Mouse (Mus musculus) forebrain, embryonic 14.5 days (tissue): ENCODE measurements around the gene Hormad2. TPM values are rescaled to one million over a fixed set of nuclear protein-coding genes. Genes with fewer than 3 reads are reported as not detected.
A peak's percentile ranks its signal among the peaks of the same experiment; 100 is the strongest.

Experiments
- ATAC-seq: fragments of 200-750 bp; cut with Nextera tagmentation; 2 replicates; pipeline ENCODE4 v1.8.0; 2017; ENCODE audit warnings: mild to moderate bottlenecking, moderate library complexity
- DNase-seq: peaks from one replicate; pipeline ENCODE4 v3.0.0-alpha.2; 2015; ENCODE audit warnings: low spot score
- H3K27ac ChIP-seq: fragments of 300-500 bp; sonication (generic); 2 replicates; pipeline ENCODE4 v1.5.1; 2014; ENCODE audit warnings: low read depth, mild to moderate bottlenecking, control low read depth, low read length, moderate library complexity
- H3K27me3 ChIP-seq: fragments of 300-500 bp; sonication (generic); replicated peaks from 2 replicates; pipeline ENCODE4 v1.6.1; 2014; ENCODE audit warnings: low read length, control low read depth, mixed read lengths; ENCODE audit not compliant: control insufficient read depth, insufficient read depth
- H3K36me3 ChIP-seq: fragments of 300-500 bp; sonication (generic); 2 replicates; pipeline ENCODE4 v1.6.1; 2014; ENCODE audit warnings: low read length, control low read depth; ENCODE audit not compliant: control insufficient read depth, insufficient read depth
- H3K4me1 ChIP-seq: fragments of 300-500 bp; sonication (generic); 2 replicates; pipeline ENCODE4 v1.6.1; 2014; ENCODE audit warnings: antibody characterized with exemption, low read length, control low read depth; ENCODE audit not compliant: control insufficient read depth, insufficient read depth
- H3K4me2 ChIP-seq: fragments of 300-500 bp; sonication (generic); 2 replicates; pipeline ENCODE4 v1.6.1; 2014; ENCODE audit warnings: mild to moderate bottlenecking, control low read depth, low read length
- H3K4me3 ChIP-seq: fragments of 300-500 bp; sonication (generic); 2 replicates; pipeline ENCODE4 v1.5.1; 2014; ENCODE audit warnings: low read depth, low read length, control low read depth
- H3K9ac ChIP-seq: fragments of 300-500 bp; sonication (generic); 2 replicates; pipeline ENCODE4 v1.6.1; 2014; ENCODE audit warnings: mild to moderate bottlenecking, low read length, control low read depth, moderate library complexity
- H3K9me3 ChIP-seq: fragments of 300-500 bp; sonication (generic); replicated peaks from 2 replicates; pipeline ENCODE4 v1.6.1; 2016; ENCODE audit warnings: low read length, control low read depth, mixed read lengths; ENCODE audit not compliant: control insufficient read depth
- WGBS: fragments of 180-500 bp; shearing (Covaris S2); extraction: QIAGEN DNeasy Blood & Tissue Kit; methylation state at CpG from one replicate; pipeline ENCODE4 v1.1.7; 2014; 5-methylcytosine and 5-hydroxymethylcytosine counted together
- polyA plus RNA-seq: library from polyadenylated mRNA; unstranded; fragments of >200 nt; fragmentation: Nextera tagmentation; extraction: Ambion mirVana; gene quantifications from 2 replicates; pipeline ENCODE4 v1.2.1, GENCODE M21; 2014

Gene Hormad2
- polyA plus RNA-seq, 1 experiment from 2014 or later: 0.09 TPM

DNA sequence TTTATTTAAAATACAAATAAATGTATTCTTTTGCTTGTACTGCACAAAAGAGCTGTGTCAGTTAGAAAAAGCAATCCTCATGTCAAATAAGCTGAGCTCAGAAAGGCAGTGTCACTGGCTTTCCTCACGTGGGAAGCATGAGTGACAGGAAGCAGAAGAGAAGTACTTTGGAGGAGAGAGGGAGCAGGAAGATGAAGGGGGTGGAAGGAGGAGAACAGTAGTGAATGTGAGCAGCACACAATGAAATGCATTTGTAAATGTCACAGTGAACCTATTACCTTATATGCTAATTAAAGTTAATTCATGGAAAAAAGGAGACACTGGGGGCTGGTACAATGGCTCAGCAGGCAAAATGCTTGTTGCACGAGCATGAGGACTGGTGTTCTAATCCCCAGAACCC lies 52.9 kb downstream of the Hormad2 start:
- no peak overlapping the region for H3K27ac ChIP-seq
- no peaks in the 10 kb centered on the region for H3K9me3 ChIP-seq
- no peak for ATAC-seq
- H3K36me3 ChIP-seq: no peaks in the 10 kb centered on the region
- no peak overlapping the region for H3K4me2 ChIP-seq
- no peak overlapping the region for H3K4me3 ChIP-seq
- H3K27me3 ChIP-seq: no peaks in the 10 kb centered on the region
- DNase-seq: peak; percentile 1
- WGBS: 5% methylated on average over 2 of the region's 2 CpGs
- no peaks in the 10 kb centered on the region for H3K4me1 ChIP-seq
- H3K9ac ChIP-seq: no peak overlapping the region

DNA sequence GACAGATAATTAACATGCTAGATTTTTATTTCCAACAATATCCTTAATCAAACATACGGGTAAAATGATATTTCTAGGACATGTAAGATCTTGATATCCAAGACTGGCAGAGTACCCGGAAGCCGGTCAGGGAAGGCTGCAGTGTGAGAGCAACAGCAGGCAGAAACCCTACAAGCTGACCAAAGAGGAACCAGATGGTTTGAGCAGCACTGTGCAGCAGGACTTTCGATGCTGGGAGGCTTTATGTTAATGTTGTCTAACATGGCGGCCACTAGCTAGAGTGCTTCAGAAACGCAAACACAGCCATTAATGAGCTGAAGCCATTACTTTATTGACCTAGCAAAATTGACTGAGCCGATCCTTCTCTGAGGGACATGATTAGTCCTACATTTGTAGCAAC lies 58.6 kb downstream of the Hormad2 start:
- ATAC-seq (no peak), DNase-seq (no peak)
- Histone ChIP-seq H3K36me3 (no peaks in the 10 kb centered on the region), H3K9ac (no peak overlapping the region), H3K4me2 (no peak overlapping the region), H3K27me3 (no peaks in the 10 kb centered on the region), H3K27ac (no peak overlapping the region), H3K4me3 (no peak overlapping the region), H3K9me3 (no peaks in the 10 kb centered on the region), H3K4me1 (no peaks in the 10 kb centered on the region)
- WGBS: 91% methylated on average over 7 of the region's 7 CpGs

DNA sequence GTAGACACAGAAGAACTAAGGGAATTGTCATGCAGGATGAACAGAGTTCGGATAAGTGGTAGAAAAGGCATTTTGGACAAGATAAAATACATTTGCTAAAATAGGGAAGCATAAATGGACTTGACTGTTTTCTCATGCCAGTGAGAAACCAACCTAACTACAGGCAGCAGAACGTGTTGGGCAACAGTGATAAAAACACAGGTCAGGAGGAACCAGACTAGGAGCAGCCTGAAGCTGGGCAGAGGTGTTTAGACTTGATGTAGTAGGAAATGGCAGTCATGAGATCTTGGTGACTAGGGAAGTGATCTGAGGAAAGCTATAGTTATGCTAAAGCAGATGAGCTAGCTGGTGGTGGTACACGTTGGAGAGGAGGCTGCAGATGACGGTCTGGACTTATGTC lies 61.0 kb downstream of the Hormad2 start:
- Histone ChIP-seq H3K9ac (no peak overlapping the region), H3K4me2 (no peak overlapping the region), H3K27ac (no peak overlapping the region), H3K9me3 (no peaks in the 10 kb centered on the region), H3K4me3 (no peak overlapping the region), H3K4me1 (no peaks in the 10 kb centered on the region), H3K27me3 (no peaks in the 10 kb centered on the region), H3K36me3 (no peaks in the 10 kb centered on the region)
- WGBS: 83% methylated on average over 4 of the region's 4 CpGs
- ATAC-seq: no peak
- DNase-seq: no peak

DNA sequence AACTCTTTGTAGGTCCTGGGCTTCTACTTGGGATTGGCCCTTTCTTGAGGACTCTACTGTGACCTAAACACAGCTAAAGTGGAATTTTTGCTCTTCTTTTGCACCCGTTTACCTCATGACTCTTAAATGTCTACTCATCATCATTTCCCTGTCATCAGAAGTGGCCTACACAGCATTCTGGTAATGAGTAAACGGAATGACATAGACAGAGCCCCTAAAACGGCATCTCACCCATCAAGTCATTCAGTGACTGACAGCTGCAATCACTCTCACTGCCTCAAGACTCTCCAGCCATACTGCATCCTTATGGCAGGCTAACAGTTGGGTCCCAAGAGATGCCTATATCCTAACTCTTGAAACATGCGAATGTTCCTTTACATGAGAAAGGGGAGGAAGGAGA lies 74.5 kb downstream of the Hormad2 start:
- DNase-seq (no peak), ATAC-seq (no peak)
- Histone ChIP-seq H3K36me3 (no peaks in the 10 kb centered on the region), H3K4me2 (no peak overlapping the region), H3K27ac (no peak overlapping the region), H3K9me3 (no peaks in the 10 kb centered on the region), H3K4me3 (no peak overlapping the region), H3K4me1 (no peaks in the 10 kb centered on the region), H3K9ac (no peak overlapping the region), H3K27me3 (no peaks in the 10 kb centered on the region)
- 92% methylated on average over 4 of the region's 4 CpGs for WGBS

DNA sequence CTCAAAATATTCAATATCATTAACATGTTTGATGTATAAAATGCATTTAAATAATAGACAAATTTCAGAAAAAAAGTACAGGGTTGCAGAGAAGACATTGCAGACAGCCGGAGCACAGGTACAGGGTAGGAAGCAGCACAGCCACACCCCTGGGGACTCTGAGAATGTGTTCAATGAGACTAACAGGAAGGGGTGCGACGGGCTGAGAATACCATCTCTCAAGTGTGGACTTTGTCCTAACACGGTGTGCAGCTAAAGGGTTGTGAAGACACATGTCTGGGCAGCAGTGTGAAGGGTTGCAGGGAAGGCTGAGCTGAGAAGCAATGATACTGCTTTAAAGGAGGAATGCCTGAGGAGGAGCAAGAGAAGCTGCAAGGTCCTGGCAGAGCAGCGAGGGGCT lies 85.5 kb downstream of the Hormad2 start:
- 71% methylated on average over 5 of the region's 5 CpGs for WGBS
- Histone ChIP-seq H3K4me2 (no peak overlapping the region), H3K9ac (no peak overlapping the region), H3K27me3 (no peaks in the 10 kb centered on the region), H3K36me3 (no peaks in the 10 kb centered on the region), H3K4me3 (no peak overlapping the region), H3K27ac (no peak overlapping the region), H3K4me1 (no peaks in the 10 kb centered on the region), H3K9me3 (no peaks in the 10 kb centered on the region; the same call in 1 of the 2 replicates)
- ATAC-seq (no peak), DNase-seq (no peak)

DNA sequence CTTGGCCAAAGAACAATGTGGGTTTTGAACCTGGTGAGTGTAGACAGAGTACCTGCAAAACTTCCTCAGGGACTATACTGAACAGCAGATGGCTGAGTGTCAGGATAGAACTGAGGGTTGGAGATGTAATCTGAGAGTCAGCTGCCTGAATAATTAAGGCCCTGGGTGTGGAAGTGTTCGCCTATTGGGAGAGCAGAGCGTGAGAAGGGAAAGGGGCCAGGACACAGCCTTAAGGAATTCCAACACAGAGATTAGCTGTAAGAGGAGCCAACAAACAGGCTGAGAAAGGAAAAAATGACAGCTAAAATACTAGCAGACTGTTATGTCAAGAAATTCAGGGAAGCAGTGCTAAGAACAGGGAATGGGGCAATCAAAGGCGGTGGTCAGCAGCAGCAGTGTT lies 88.3 kb downstream of the Hormad2 start:
- no peak overlapping the region for H3K27ac ChIP-seq
- no peaks in the 10 kb centered on the region for H3K4me1 ChIP-seq
- no peak overlapping the region for H3K9ac ChIP-seq
- DNase-seq: no peak
- H3K4me3 ChIP-seq: no peak overlapping the region
- no peaks in the 10 kb centered on the region for H3K27me3 ChIP-seq
- no peak for ATAC-seq
- 75% methylated on average over 3 of the region's 3 CpGs for WGBS
- no peaks in the 10 kb centered on the region for H3K9me3 ChIP-seq
- no peaks in the 10 kb centered on the region for H3K36me3 ChIP-seq
- no peak overlapping the region for H3K4me2 ChIP-seq

DNA sequence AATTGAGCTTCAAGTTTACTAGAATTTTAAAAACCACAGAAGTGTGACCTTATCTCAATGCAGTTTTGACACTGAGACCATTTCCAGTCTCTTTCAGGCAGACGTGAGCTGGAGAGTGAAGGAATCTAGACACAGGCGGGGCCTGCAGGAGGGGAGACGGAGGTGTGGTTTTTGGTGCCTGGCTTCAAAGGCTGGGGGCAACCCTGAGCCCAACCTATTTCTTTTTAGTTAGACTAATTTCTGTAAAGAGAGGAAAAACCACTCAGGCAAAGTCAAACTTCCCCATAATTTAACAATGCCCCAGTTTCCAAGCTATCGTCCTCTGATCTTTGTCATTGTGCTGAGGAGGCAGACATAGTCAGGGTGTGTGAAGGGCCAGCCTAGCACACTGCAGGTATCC lies 97.0 kb downstream of the Hormad2 start:
- 40% methylated on average over 4 of the region's 4 CpGs for WGBS
- no peak for DNase-seq
- no peak overlapping the region for H3K9ac ChIP-seq
- H3K4me3 ChIP-seq: no peak overlapping the region
- no peak overlapping the region for H3K27ac ChIP-seq
- H3K4me1 ChIP-seq: no peaks in the 10 kb centered on the region
- ATAC-seq: no peak
- H3K27me3 ChIP-seq: no peaks in the 10 kb centered on the region
- H3K36me3 ChIP-seq: no peaks in the 10 kb centered on the region
- no peaks in the 10 kb centered on the region for H3K9me3 ChIP-seq
- H3K4me2 ChIP-seq: no peak overlapping the region

DNA sequence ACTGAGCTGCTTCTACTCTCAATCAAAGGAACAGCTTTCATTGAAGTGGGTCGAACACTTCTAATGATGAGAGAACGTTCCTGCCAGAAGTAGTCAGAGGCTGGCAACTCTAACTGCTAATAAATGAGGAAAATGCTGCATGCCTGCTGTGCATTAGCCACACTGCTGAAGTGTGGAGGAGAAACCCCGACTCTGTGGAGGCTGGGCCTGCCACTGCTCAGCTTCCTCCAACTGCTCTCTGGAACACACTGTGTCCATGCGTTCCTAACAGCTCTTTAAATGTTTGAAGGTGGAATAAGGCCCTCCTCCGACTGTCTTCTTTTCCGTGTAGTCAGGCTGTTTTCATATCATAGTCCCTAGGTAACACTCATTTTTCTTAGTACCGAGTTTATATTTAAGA lies 98.9 kb downstream of the Hormad2 start:
- Histone ChIP-seq H3K4me3 (no peak overlapping the region), H3K36me3 (no peaks in the 10 kb centered on the region), H3K27ac (no peak overlapping the region), H3K4me1 (no peaks in the 10 kb centered on the region), H3K9ac (no peak overlapping the region), H3K9me3 (no peaks in the 10 kb centered on the region), H3K4me2 (no peak overlapping the region), H3K27me3 (no peaks in the 10 kb centered on the region)
- ATAC-seq (no peak), DNase-seq (peak; percentile 18)
- WGBS: 53% methylated on average over 7 of the region's 7 CpGs

DNA sequence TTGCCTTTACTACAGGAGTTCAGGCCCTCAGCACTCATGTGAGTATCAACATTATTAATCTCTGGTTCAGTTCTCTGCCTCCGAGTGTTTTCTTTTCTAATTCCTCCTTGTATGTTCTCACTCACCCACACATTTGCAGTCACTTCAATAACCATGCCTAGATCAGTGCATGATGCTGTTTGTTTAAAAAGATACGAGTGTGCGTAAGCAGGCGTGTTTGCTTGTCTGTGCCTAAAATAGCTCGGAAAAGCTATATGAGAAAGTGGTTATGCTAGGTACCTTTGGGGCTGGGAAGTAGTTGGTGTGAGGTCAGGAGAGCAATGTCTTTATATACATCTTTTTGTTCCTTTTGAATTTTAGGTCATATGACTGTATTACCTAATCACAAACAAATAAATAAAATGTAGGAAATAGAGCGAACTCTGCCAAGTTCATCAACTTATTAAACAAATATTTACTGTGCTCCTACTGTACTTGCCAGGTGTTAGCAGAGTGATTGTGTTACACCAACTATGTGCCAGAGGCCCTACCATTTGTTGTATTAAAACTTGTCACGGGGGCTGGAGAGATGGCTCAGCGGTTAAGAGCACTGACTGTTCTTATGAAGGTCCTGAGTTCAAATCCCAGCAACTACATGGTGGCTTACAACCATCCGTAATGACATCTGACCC lies 100.7 kb downstream of the Hormad2 start:
- H3K36me3 ChIP-seq: no peaks in the 10 kb centered on the region
- 93% methylated on average over 9 of the region's 9 CpGs for WGBS
- no peak for ATAC-seq
- no peaks in the 10 kb centered on the region for H3K27me3 ChIP-seq
- no peaks in the 10 kb centered on the region for H3K4me1 ChIP-seq
- no peak overlapping the region for H3K4me3 ChIP-seq
- no peak overlapping the region for H3K4me2 ChIP-seq
- no peak overlapping the region for H3K9ac ChIP-seq
- DNase-seq: no peak
- no peak overlapping the region for H3K27ac ChIP-seq
- H3K9me3 ChIP-seq: no peaks in the 10 kb centered on the region
